Mouse (Mus musculus): ENCODE results near the gene Efcab11. TPM values are rescaled to one million over a fixed set of nuclear protein-coding genes. Genes with fewer than 3 reads are reported as not detected.

Gene Efcab11
- polyA plus RNA-seq, 1 experiment from 2014 or later, result 8.8 TPM

- Histone ChIP-seq H3K27ac (ENCODE audit: low read length) (peak overlapping the region; percentile 4; the same call in 1 of the 2 replicates), H3K27me3 (ENCODE audit: control insufficient read depth, insufficient read depth, low read length) (no peaks in the 10 kb centered on the region), H3K4me2 (ENCODE audit: low read depth, low read length) (peak overlapping the region; percentile 1; the same call in 1 of the 2 replicates), H3K9ac (ENCODE audit: low read length) (no peak overlapping the region), H3K4me1 (ENCODE audit: control insufficient read depth, insufficient read depth, low read length) (peaks cover 10% of the 10 kb centered on the region), H3K9me3 (replicated peaks; ENCODE audit: control insufficient read depth, low read length) (no peaks in the 10 kb centered on the region), H3K36me3 (ENCODE audit: control insufficient read depth, insufficient read depth) (peaks cover 21% of the 10 kb centered on the region), H3K4me3 (ENCODE audit: low read length) (no peak overlapping the region)
- peak; percentile 69; the same call in 1 of the 2 replicates for ATAC-seq (replicated peaks; ENCODE audit: extremely low read depth, insufficient read depth, low FRiP score)
- WGBS, result 42% methylated on average over 15 of the region's 15 CpGs
Observed at GRCm38 (mm10) chr12:99917800-99918427, 33.7 kb upstream of the Efcab11 start.

GRCm38 (mm10) chr12:99911466-99911865 is 27.2 kb upstream of the Efcab11 start:
- WGBS, result 90% methylated on average over 12 of the region's 12 CpGs
- no peak for ATAC-seq (replicated peaks; ENCODE audit: extremely low read depth, insufficient read depth, low FRiP score)

GRCm38 (mm10) chr12:99904537-99904936 is 20.3 kb upstream of the Efcab11 start:
- Histone ChIP-seq H3K9ac (ENCODE audit: low read length) (no peak overlapping the region), H3K27me3 (ENCODE audit: control insufficient read depth, insufficient read depth, low read length) (no peaks in the 10 kb centered on the region), H3K27ac (ENCODE audit: low read length) (no peak overlapping the region), H3K4me1 (ENCODE audit: control insufficient read depth, insufficient read depth, low read length) (peaks cover 11% of the 10 kb centered on the region), H3K4me3 (ENCODE audit: low read length) (no peak overlapping the region), H3K9me3 (replicated peaks; ENCODE audit: control insufficient read depth, low read length) (no peaks in the 10 kb centered on the region), H3K36me3 (ENCODE audit: control insufficient read depth, insufficient read depth) (peaks cover 33% of the 10 kb centered on the region), H3K4me2 (ENCODE audit: low read depth, low read length) (no peak overlapping the region)
- ATAC-seq (replicated peaks; ENCODE audit: extremely low read depth, insufficient read depth, low FRiP score), result no peak
- WGBS, result 85% methylated on average over 5 of the region's 5 CpGs

More at GRCm38 (mm10) chr12:99911466-99911865, 27.2 kb upstream of the Efcab11 start:
- Histone ChIP-seq H3K4me2 (ENCODE audit: low read depth, low read length) (no peak overlapping the region), H3K4me1 (ENCODE audit: control insufficient read depth, insufficient read depth, low read length) (peaks cover 4% of the 10 kb centered on the region; the same call in 1 of the 2 replicates), H3K27me3 (ENCODE audit: control insufficient read depth, insufficient read depth, low read length) (no peaks in the 10 kb centered on the region), H3K27ac (ENCODE audit: low read length) (no peak overlapping the region), H3K36me3 (ENCODE audit: control insufficient read depth, insufficient read depth) (peaks cover 26% of the 10 kb centered on the region), H3K9ac (ENCODE audit: low read length) (no peak overlapping the region), H3K9me3 (replicated peaks; ENCODE audit: control insufficient read depth, low read length) (no peaks in the 10 kb centered on the region), H3K4me3 (ENCODE audit: low read length) (no peak overlapping the region)

- peak overlapping the region; percentile 93 for H3K27ac ChIP-seq (ENCODE audit: low read length)
- no peaks in the 10 kb centered on the region for H3K27me3 ChIP-seq (ENCODE audit: control insufficient read depth, insufficient read depth, low read length)
- no peaks in the 10 kb centered on the region for H3K9me3 ChIP-seq (replicated peaks; ENCODE audit: control insufficient read depth, low read length)
- no peak overlapping the region for H3K4me2 ChIP-seq (ENCODE audit: low read depth, low read length)
- no peak overlapping the region for H3K4me3 ChIP-seq (ENCODE audit: low read length)
- 0 out of 2 replicates have a peak overlapping the region, but pooled peaks have one; percentile 36 for H3K9ac ChIP-seq (ENCODE audit: low read length)
- peaks cover 11% of the 10 kb centered on the region for H3K4me1 ChIP-seq (ENCODE audit: control insufficient read depth, insufficient read depth, low read length)
- H3K36me3 ChIP-seq (ENCODE audit: control insufficient read depth, insufficient read depth), result peaks cover 37% of the 10 kb centered on the region
- 56% methylated on average over 4 of the region's 4 CpGs for WGBS
- ATAC-seq (replicated peaks; ENCODE audit: extremely low read depth, insufficient read depth, low FRiP score), result peak; percentile 38; the same call in 1 of the 2 replicates
Observed at GRCm38 (mm10) chr12:99902867-99903370, 18.7 kb upstream of the Efcab11 start.

- Histone ChIP-seq H3K9me3 (replicated peaks; ENCODE audit: control insufficient read depth, low read length) (no peaks in the 10 kb centered on the region), H3K4me2 (ENCODE audit: low read depth, low read length) (peak overlapping the region; percentile 42; the same call in 1 of the 2 replicates), H3K27me3 (ENCODE audit: control insufficient read depth, insufficient read depth, low read length) (no peaks in the 10 kb centered on the region), H3K36me3 (ENCODE audit: control insufficient read depth, insufficient read depth) (peaks cover 31% of the 10 kb centered on the region), H3K4me1 (ENCODE audit: control insufficient read depth, insufficient read depth, low read length) (peaks cover 11% of the 10 kb centered on the region), H3K27ac (ENCODE audit: low read length) (peak overlapping the region; percentile 93), H3K9ac (ENCODE audit: low read length) (no peak overlapping the region), H3K4me3 (ENCODE audit: low read length) (no peak overlapping the region)
- peak; percentile 91 for ATAC-seq (replicated peaks; ENCODE audit: extremely low read depth, insufficient read depth, low FRiP score)
- WGBS, result 34% methylated on average over 8 of the region's 8 CpGs
Observed at GRCm38 (mm10) chr12:99901973-99902866, 18.0 kb upstream of the Efcab11 start.

- Histone ChIP-seq H3K4me2 (ENCODE audit: low read depth, low read length) (no peak overlapping the region), H3K36me3 (ENCODE audit: control insufficient read depth, insufficient read depth) (peaks cover 25% of the 10 kb centered on the region), H3K9ac (ENCODE audit: low read length) (no peak overlapping the region), H3K4me1 (ENCODE audit: control insufficient read depth, insufficient read depth, low read length) (peaks cover 11% of the 10 kb centered on the region), H3K4me3 (ENCODE audit: low read length) (no peak overlapping the region), H3K27me3 (ENCODE audit: control insufficient read depth, insufficient read depth, low read length) (no peaks in the 10 kb centered on the region), H3K27ac (ENCODE audit: low read length) (no peak overlapping the region), H3K9me3 (replicated peaks; ENCODE audit: control insufficient read depth, low read length) (no peaks in the 10 kb centered on the region)
- ATAC-seq (replicated peaks; ENCODE audit: extremely low read depth, insufficient read depth, low FRiP score), result no peak
- 80% methylated on average over 1 of the region's 3 CpGs for WGBS
Observed at GRCm38 (mm10) chr12:99899991-99900390, 15.8 kb upstream of the Efcab11 start.

GRCm38 (mm10) chr12:99898248-99898870 is 14.1 kb upstream of the Efcab11 start:
- no peak for ATAC-seq (replicated peaks; ENCODE audit: extremely low read depth, insufficient read depth, low FRiP score)
- peaks cover 11% of the 10 kb centered on the region for H3K4me1 ChIP-seq (ENCODE audit: control insufficient read depth, insufficient read depth, low read length)
- peaks cover 23% of the 10 kb centered on the region for H3K36me3 ChIP-seq (ENCODE audit: control insufficient read depth, insufficient read depth)
- H3K27ac ChIP-seq (ENCODE audit: low read length), result no peak overlapping the region
- no peaks in the 10 kb centered on the region for H3K27me3 ChIP-seq (ENCODE audit: control insufficient read depth, insufficient read depth, low read length)
- H3K4me3 ChIP-seq (ENCODE audit: low read length), result no peak overlapping the region
- no peak overlapping the region for H3K4me2 ChIP-seq (ENCODE audit: low read depth, low read length)
- 85% methylated on average over 16 of the region's 16 CpGs for WGBS
- no peak overlapping the region for H3K9ac ChIP-seq (ENCODE audit: low read length)
- no peaks in the 10 kb centered on the region for H3K9me3 ChIP-seq (replicated peaks; ENCODE audit: control insufficient read depth, low read length)

GRCm38 (mm10) chr12:99897846-99898245 is 13.6 kb upstream of the Efcab11 start:
- Histone ChIP-seq H3K9me3 (replicated peaks; ENCODE audit: control insufficient read depth, low read length) (no peaks in the 10 kb centered on the region), H3K4me1 (ENCODE audit: control insufficient read depth, insufficient read depth, low read length) (peaks cover 6% of the 10 kb centered on the region; the same call in 1 of the 2 replicates), H3K27me3 (ENCODE audit: control insufficient read depth, insufficient read depth, low read length) (no peaks in the 10 kb centered on the region), H3K4me3 (ENCODE audit: low read length) (no peak overlapping the region), H3K4me2 (ENCODE audit: low read depth, low read length) (no peak overlapping the region), H3K9ac (ENCODE audit: low read length) (no peak overlapping the region), H3K36me3 (ENCODE audit: control insufficient read depth, insufficient read depth) (peaks cover 23% of the 10 kb centered on the region), H3K27ac (ENCODE audit: low read length) (no peak overlapping the region)
- 82% methylated on average over 4 of the region's 4 CpGs for WGBS
- ATAC-seq (replicated peaks; ENCODE audit: extremely low read depth, insufficient read depth, low FRiP score), result no peak
